Mouse (Mus musculus): ENCODE data around the gene Sfr1. TPM values are rescaled to one million over a fixed set of nuclear protein-coding genes. Genes with fewer than 3 reads are reported as not detected.

The Sfr1 gene
- polyA plus RNA-seq (2012; rRNA removed; ENCODE audit: low replicate concordance), result 20.5 and 22.0 TPM in 2 replicates

GRCm38 (mm10) chr19:47731071-47731881 lies at the start of gene Sfr1:
Gene Sfr1, plus strand, starts transcription at chr19:47731682.

GRCm38 (mm10) chr19:47691994-47692393 lies 39.5 kb upstream of the Sfr1 start, which contains the start of gene Col17a1:
Gene Col17a1, minus strand, starts transcription at chr19:47692094.

Other genes starting within 250 kb of the Sfr1 start
- gene Stn1, start 194.2 kb upstream of the Sfr1 start, polyA plus RNA-seq (2012; rRNA removed; ENCODE audit: low replicate concordance), result 8.0 and 10.5 TPM in 2 replicates
- gene Slk, start 152.0 kb upstream of the Sfr1 start, polyA plus RNA-seq (2012; rRNA removed; ENCODE audit: low replicate concordance), result 2.3 and 2.8 TPM in 2 replicates
- 0.11 and 0.62 TPM in 2 replicates for gene Col17a1, start 39.6 kb upstream of the Sfr1 start, polyA plus RNA-seq (2012; rRNA removed; ENCODE audit: low replicate concordance)
- 287 and 346 TPM in 2 replicates for gene Gsto1, start 123.3 kb downstream of the Sfr1 start, polyA plus RNA-seq (2012; rRNA removed; ENCODE audit: low replicate concordance)
- 0.34 TPM in 1 of 2 replicates, not detected in the other for gene Gsto2, start 133.9 kb downstream of the Sfr1 start, polyA plus RNA-seq (2012; rRNA removed; ENCODE audit: low replicate concordance)
- gene Cfap43, start 187.6 kb downstream of the Sfr1 start, polyA plus RNA-seq (2012; rRNA removed; ENCODE audit: low replicate concordance), result 0.26 TPM in 1 of 2 replicates, not detected in the other
- gene Itprip, start 187.6 kb downstream of the Sfr1 start, polyA plus RNA-seq (2012; rRNA removed; ENCODE audit: low replicate concordance), result 1.7 and 2.1 TPM in 2 replicates
- gene Cfap58, start 206.0 kb downstream of the Sfr1 start, polyA plus RNA-seq (2012; rRNA removed; ENCODE audit: low replicate concordance), result not detected in 2 replicates